26 mouse cellular contexts compared by ENCODE assay signal in genomic region chr17:72268529-72268928, GRCm38 (mm10).
"Had no signal": no experiment of that assay in that cellular context is flagged by ENCODE, and none has a peak within 500 bp of the region (broad histone marks: within the 10 kb centered on the region; RNA-seq: fewer than 3 reads in every experiment).

No protein-coding gene starts in this region.

- H3K27ac ChIP-seq: embryonic facial prominence, embryonic 10.5 days; embryonic facial prominence, embryonic 12.5 days; embryonic facial prominence, embryonic 13.5 days; embryonic facial prominence, embryonic 15.5 days; forebrain, embryonic 10.5 days; forebrain, embryonic 12.5 days; forebrain, embryonic 13.5 days; forebrain, embryonic 15.5 days; gastrocnemius, adult 2 months; heart, adult 2 months; heart, embryonic 10.5 days had no signal

- H3K27me3 ChIP-seq: embryonic facial prominence, embryonic 12.5 days; embryonic facial prominence, embryonic 13.5 days; embryonic facial prominence, embryonic 15.5 days; forebrain, embryonic 12.5 days; forebrain, embryonic 13.5 days; forebrain, embryonic 15.5 days had no signal

- H3K4me1 ChIP-seq: embryonic facial prominence, embryonic 10.5 days; forebrain, embryonic 10.5 days; forebrain, embryonic 12.5 days had no signal

- H3K36me3 ChIP-seq: embryonic facial prominence, embryonic 10.5 days; embryonic facial prominence, embryonic 12.5 days; embryonic facial prominence, embryonic 13.5 days; embryonic facial prominence, embryonic 15.5 days; forebrain, embryonic 10.5 days; forebrain, embryonic 12.5 days; forebrain, embryonic 15.5 days; heart, embryonic 10.5 days had no signal

- H3K4me3 ChIP-seq: embryonic facial prominence, embryonic 10.5 days; embryonic facial prominence, embryonic 12.5 days; embryonic facial prominence, embryonic 13.5 days; embryonic facial prominence, embryonic 15.5 days; erythroblast, embryonic 14.5 days; forebrain, embryonic 10.5 days; forebrain, embryonic 12.5 days; forebrain, embryonic 13.5 days; forebrain, embryonic 15.5 days; gastrocnemius, adult 2 months; heart, adult 2 months; heart, embryonic 10.5 days had no signal

- H3K9me3 ChIP-seq: embryonic facial prominence, embryonic 10.5 days; embryonic facial prominence, embryonic 12.5 days; embryonic facial prominence, embryonic 13.5 days; embryonic facial prominence, embryonic 15.5 days; forebrain, embryonic 10.5 days; forebrain, embryonic 12.5 days; forebrain, embryonic 13.5 days; forebrain, embryonic 15.5 days; heart, embryonic 10.5 days had no signal

- ATAC-seq: forebrain, embryonic 13.5 days; forebrain, embryonic 14.5 days; forebrain, embryonic 15.5 days; forebrain, embryonic 16.5 days; forebrain, postnatal 0 days had no signal

- H3K9ac ChIP-seq: embryonic facial prominence, embryonic 12.5 days; embryonic facial prominence, embryonic 13.5 days; embryonic facial prominence, embryonic 15.5 days; forebrain, embryonic 12.5 days; forebrain, embryonic 13.5 days; forebrain, embryonic 15.5 days; forebrain, postnatal 0 days had no signal

- H3K4me2 ChIP-seq: embryonic facial prominence, embryonic 12.5 days; embryonic facial prominence, embryonic 13.5 days; embryonic facial prominence, embryonic 15.5 days; forebrain, embryonic 12.5 days; forebrain, embryonic 13.5 days; forebrain, embryonic 15.5 days; heart, embryonic 11.5 days had no signal

- DNase-seq: cerebellum, adult 9-11 months; cerebellum, postnatal 10 days; cerebellum, postnatal 14 days; cerebellum, postnatal 25 days; cerebellum, postnatal 36 days; embryo, embryonic 11 days; forebrain, postnatal 0 days; gastrocnemius, adult 2 months; gastrocnemius, postnatal 25 days; gastrocnemius, postnatal 36 days; heart, adult 11 months; heart, adult 18-20 months; heart, adult 2 months had no signal
